Mouse (Mus musculus): ENCODE measurements at regions not wholly inside any gene's neighbourhood (a gene's known extent, or its start where the extent isn't known, plus 50 kb on each side); places are given as distances from the start of the nearest gene placed in this dataset.

DNA sequence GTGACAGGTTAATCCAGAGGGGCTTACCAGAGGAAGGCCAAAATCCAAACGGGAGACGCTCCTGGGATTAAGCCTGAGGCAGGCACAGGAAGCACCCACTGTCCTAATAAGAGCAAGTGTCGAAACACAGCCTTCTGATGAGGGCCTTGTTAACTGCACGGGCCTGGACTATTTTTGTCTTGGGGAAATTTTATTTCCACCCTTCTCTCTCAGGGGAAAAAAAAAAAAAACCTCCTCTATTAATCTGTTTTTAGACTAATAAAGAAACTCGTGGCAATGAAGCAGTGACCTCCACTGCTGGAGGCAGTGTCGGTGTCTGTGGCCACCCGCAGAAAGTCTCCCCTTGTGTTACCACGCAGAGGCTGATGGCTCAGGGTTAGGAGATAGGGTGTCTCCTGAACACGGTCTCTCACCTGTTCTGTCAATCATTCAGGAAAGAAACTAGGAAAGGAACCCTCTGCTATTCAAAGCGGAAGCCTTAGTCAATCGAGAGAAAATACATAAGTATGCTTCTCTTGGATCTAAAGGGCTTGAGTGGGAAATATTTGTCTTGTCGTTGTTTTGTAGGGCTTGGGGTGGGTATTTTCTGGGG lies 330.6 kb downstream of the Bcor start:
- in situ Hi-C loops (cut with MboI, MseI), result loop anchor here (5.0 kb wide), 1 partner anchor 72 kb away; no protein-coding TSS in a partner anchor

DNA sequence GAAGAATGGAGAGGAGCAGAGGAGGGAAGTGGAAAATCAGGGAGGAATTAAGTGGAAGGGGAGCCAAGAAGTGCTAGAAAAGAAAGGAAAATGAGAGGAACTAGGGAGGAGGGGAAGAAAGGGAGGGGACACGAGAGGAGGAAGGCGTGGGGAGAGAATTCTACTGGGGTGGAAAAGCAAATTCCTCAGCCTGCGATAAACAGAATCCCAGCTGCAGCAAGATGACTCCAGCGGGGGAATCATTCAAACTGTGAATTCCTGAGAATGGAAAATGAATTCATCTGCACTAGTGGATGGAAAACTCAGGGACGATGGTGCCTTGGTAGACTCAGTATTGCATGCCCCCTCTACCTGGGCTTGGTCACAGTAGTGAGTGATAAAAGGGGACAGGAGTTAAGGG lies 322.6 kb downstream of the Bcor start:
- in situ Hi-C loops (cut with MboI, MseI), result no loop called here

DNA sequence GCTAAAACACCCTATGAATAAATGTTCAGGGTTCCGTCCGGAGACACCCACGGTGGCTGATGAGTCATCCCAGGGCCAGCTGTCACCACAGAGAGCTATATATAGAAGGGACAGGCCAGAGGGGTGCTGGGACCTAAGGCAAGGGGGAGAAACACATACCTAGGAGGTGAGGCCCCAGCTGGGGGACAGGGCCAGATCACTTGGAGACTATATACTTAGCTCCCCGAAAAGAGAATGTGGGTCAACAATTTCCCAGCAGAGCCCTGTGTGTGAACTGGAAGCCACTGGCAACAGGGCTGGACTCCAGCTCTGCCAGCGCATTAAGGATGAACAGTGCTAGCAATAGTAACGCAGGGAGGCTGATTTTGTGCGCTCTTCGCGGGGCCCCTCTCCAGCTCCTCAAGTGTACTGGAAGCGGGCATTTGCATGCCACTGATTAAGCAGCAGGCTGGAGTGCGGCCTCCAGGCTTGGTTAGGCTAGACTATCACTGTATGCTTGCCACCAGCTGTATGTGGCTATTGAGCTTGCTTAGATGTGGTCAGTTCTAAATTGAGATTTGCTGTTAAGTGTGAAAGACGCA lies 320.4 kb downstream of the Bcor start:
- in situ Hi-C loops (cut with MboI, MseI), result no loop called here

DNA sequence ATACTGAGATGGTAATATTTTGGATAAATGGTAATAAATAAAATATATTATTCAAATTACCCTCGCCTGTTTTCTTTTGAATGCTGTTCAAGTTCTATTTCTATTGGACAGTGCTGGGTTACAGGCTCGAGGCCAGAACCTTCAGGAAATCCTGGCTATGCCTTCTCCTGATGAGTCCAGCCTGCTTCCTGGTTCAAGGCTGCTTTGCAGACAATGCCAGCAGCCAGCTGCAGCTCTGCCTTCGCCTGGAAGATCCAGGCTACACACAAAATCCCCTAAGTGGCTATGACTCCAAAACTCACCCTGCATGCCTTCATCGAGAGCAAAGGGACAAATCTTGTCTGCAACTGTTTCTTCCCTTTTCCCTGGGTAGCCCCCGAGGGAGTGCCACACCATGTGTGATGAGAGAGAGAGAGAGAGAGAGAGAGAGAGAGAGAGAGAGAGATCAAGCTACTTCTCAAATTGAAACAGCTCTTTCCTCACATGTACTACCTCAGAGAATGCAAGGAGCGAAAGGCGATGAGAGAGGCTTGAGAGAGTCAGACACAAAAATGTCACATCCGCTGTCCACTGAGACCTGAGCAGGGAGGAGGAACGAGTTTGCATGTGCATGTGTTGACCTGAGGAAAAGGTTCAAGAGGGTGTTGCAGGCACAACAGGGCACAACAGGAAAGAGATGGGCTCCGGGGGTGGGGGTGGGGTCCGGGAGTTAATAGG lies 319.7 kb downstream of the Bcor start:
- in situ Hi-C loops (cut with MboI, MseI), result no loop called here

DNA sequence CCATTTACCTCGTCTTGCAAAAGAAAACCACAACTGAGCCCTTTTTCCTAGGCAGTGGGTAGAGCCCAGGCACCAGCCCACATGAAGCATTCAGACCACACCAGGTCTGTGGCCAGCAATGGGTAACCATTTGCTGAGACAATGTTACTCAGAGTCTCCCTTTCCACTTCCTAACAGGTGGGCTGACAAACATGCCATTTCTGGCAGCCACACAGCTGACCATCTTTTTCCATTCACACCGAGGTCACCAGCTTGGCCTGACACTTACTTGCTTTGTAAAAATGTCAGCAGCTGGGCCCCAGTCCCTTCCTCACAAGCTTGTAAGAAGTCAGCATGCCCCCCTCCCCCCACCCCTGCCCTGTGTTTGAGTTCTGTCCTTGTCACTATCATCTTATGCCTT lies 314.6 kb downstream of the Bcor start:
- in situ Hi-C loops (cut with MboI, MseI), result no loop called here

DNA sequence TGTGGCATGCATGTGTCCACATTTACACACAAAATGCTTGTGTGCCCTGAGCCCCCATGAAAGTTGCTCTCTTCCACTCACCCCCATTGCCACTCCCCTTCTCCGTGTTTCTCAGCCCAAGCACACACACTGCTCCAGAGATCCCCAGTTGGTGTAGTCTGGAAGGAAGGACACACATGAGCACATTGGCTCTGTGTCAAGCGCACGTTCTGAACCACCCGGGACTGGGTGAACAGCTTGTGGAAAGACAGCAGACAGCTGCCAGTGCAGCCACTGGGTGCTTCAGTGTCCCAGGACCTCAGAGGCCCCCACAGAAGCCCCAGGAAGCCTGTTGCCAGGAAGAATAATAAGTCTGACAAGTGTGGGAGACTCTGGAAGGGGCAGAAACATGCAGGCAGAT lies 304.2 kb downstream of the Bcor start:
- in situ Hi-C loops (cut with MboI, MseI), result no loop called here

DNA sequence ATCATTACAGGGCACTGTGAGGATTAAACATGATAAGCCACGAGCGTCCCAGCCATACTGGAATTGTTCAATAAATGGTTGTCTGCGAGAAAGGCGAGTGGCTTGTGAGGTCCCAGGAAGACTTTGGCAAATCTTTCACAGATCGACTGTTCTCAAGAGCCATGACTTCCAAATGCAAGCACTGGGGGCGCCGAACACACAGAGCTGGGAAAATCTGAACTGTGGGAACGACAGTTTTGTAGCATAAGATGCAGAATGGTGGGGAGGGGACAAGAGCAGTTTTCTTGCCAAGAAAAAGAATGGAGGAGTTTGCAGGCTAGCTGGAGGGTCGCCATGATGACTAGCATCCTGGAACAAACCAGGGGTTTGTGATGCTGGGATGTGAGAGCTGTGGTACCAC lies 300.8 kb downstream of the Bcor start:
- in situ Hi-C loops (cut with MboI, MseI), result no loop called here

DNA sequence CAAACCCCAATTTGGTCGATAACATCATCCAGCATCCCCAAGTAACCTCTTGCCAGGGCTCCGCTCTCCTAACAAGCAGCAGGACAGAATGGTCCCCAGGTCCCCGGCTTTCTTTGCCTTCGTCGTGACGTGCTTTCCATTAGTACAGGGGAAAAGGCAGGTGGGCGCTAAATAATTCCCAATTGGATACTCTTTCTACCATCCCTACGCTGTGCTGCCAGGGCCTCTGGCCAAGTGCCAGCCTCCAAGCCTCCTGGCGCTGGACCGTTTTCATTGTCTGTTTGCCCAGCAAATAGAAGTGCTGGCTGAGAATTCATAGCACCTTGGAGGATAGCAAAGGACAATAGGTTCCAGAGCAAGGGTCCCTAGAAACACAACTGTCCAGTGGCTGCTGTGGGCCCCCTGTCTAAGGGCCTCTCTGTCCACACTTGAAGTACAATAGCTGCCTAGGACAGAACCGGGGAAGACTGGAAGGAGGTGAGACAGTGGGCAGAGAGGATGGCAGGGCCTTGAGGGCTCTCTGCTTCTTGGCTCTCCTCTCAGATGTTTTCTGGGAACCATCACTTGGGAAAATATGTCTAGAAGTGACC lies 298.9 kb downstream of the Bcor start:
- in situ Hi-C loops (cut with MboI, MseI), result no loop called here

DNA sequence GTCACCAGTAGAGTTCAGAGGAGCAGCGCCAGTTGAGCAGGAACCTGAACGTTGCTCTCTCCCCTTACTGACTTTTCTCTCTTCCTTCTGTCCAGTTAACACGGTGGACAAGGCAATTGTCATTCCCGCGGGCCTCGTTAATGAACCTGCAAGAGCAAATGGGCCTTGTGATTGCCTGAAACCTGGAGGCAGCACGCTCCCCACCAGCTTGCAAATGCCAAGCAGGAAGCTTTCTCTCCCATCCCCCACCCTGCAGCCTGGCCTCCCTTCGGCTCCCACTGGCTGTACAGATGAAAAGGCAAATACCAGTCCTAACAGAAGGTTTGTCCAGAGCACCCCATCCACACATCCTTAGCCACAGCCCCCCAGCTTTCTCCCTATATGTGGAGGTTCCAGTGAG lies 298.3 kb downstream of the Bcor start:
- in situ Hi-C loops (cut with MboI, MseI), result no loop called here

DNA sequence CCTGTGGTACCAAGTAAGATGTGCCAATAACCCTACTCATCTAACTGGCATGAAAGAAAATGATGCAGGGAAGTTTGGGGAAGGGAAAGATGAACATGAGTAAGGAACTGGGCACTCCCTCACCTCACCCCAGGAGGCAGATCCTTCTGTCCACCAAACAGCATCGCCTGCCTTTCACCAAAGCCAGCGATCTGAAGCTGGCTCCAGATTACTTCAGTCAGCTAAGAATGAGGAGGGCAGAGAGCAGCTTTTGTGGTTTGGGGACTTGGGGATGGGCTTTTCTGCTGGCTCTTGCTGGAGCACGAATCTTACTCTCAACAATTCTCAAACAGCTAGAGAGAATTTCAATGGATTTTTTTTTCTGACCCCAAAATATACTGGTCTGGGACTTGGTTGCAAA lies 297.0 kb downstream of the Bcor start:
- in situ Hi-C loops (cut with MboI, MseI), result no loop called here

DNA sequence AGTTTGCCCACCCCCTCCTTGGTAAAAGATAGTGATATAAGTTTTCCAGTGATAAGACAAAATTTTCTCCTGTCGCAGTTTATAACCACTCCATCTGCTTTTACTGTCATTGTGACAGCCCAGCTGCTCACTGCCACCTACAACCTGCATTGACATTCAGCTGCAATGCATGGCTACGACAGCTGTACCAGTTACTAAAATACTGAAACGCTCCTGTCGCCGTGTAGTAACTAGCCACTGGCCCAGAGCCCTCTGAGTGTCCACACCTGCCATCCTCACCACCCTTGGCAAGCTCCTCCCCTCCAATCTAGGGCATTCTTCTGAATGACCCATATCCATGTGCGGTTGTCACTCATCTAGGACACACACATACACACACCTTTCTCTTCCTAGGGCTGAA lies 286.2 kb downstream of the Bcor start:
- in situ Hi-C loops (cut with MboI, MseI), result no loop called here

DNA sequence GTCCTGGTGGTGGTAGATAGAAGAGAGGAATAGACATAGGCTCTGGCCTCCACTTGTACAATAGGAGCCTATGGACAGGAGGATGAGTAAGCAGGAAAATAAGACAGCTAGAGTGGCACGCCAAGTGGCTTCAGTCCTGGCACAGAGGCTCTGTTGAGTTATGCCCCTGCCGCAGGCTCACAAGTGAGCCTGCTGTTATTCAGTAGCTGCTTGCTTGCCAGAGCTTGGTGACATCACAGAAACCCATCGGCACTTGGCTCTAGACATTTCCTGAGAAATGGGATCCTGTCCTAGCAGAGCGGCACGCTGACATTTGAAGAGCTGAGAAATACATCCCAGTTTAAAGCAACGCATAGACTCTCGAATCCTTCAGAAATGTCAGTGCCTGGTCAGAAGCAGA lies 283.5 kb downstream of the Bcor start:
- in situ Hi-C loops (cut with MboI, MseI), result no loop called here

DNA sequence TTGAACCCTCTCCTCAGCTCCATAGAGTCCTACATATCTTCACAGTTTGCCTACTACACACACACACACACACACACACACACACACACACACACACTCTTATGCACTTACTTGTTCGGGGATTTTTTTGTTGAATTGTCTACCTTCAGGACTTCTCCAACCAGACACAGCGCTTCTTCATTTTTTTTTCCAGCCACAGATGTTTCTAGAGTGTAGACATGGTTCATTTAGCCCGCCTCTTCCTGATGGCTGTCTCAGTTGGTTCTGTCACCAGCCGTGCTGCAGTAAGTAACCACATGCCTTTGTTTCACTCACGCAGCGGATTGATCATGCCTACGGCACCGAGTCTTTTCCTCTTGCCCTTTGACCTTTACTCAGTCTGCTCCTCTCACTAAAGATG lies 282.1 kb downstream of the Bcor start:
- in situ Hi-C loops (cut with MboI, MseI), result no loop called here

DNA sequence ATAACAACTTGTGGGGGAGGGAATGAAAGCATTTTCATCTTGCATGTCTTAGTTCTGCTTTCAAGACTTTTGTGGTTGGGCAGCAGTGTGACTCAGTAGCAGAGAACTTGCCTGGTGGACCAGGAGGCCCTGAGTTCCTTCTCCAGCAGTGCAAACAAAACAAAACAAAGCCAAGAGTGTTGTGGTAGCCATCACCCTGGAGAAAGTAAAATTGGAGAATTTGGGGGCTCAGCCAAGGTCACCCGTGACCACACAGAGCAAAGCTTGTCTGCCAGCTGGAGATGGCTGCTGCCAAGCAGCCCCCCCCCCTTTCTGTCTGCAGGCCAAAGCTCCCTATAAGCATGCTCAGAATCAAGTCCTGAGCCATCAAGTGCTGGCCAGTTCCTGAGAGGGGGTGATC lies 279.2 kb downstream of the Bcor start:
- in situ Hi-C loops (cut with MboI, MseI), result no loop called here

DNA sequence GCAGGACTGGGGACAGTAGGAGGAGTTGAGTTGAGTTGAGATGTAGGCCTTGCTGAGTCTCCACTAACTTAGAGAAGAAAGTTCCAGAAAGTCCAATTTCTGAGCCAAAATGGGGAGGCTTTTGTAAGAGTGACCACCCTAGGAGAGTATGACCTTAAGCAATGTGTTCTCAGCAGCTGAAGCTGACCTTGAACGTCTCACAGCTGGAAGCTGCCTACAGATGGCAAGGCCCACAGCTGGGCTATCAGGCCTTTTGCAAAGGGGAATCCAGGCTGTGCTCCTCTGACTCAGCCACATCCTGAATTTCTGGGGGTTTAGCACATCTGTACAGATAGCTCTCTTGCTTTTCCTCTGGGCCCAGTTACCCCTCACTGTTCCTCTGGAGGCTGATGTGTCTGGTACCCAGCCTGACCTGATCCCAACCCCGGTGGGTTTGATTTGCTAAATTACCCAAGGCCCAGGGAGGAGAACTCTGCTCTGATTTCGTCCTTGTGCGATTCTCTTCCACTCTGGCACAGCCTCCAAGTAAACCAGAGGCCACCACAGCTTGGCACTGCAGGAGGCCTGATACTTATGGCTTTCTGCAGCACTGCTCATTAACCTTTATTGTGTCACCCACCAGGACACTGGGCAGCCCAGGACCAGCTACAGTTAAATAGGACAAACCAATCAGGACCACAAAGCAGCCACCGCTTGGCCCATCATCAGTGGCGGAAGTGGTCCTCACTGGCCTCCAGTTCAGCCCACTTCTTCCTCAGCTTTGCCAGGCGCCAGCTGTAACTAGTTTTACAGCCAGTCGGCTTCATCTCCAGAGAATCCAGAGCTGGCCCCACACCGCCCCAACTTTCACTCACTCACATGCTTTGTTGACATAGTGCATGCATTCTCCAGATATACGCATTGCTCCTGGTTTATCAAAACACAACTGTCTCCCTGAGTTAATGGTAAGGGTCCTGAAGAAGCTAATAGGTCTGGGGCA lies 276.1 kb downstream of the Bcor start:
- in situ Hi-C loops (cut with MboI, MseI), result no loop called here

DNA sequence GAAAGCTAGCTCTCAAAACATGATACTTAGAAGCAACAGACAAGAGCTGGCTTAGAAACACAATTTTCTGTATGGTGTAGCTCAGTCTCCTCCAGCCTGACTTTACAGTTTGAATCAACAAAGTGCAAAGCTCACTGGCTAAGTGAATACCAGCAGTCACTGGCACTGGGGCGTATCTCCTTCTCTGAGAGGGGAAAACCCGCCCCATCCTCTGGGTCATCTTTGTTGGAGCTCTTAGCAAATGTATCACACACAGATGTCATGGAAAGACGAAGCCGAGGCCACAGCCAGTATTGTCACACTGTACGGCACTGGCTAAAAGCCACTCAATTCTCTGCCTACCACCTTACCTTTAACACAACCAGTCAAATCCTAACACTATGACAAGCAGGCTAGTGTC lies 267.8 kb downstream of the Bcor start:
- in situ Hi-C loops (cut with MboI, MseI), result no loop called here

DNA sequence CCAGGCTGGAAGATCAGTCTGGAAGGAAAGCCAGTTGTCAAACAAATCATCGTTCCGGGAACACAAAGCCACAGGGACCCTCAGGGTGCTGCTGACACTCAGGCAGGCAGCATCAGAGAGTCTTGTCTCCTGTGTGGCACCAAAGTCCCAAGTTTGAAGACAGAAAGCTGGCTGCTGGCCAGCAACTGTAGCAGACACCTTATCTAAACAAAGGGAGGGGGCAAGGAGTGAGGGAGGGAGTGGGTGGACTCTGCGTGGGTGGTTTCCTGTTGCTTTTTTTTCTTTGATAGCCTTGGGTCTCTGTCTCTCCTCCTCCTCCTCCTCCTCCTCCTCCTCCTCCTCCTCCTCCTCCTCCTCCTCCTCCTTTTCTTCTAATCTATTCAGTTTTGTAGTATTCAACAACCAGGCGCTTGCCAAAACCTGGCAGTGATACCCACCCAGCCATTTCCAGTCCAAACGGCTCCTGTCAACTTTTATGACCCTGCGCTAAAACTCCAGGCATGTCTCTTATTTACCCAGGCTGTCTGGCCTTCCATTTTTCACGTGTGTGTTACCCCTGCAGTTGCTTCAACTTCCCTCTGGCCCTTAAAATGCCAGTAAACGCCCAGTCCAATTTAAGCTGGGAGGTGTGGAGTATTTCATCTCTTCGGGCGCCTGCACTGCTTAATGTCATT lies 266.4 kb downstream of the Bcor start:
- in situ Hi-C loops (cut with MboI, MseI), result no loop called here

DNA sequence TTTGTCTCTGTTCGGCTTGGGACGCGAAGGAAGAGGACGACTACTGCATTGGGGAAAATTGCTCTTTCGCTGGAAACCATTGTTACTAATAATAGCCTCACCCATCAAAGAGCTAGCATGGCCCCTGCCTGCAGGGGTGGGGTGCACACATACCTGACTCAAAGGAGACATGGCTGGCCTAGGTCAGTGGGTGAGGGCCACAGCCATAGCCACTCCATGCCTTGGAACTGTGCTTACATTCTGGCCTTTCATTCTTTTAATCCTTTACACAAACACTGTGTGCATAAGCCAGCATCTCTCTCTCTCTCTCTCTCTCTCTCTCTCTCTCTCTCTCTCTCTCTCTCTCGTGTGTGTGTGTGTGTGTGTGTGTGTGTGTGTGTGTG lies 265.9 kb downstream of the Bcor start:
- in situ Hi-C loops (cut with MboI, MseI), result no loop called here

DNA sequence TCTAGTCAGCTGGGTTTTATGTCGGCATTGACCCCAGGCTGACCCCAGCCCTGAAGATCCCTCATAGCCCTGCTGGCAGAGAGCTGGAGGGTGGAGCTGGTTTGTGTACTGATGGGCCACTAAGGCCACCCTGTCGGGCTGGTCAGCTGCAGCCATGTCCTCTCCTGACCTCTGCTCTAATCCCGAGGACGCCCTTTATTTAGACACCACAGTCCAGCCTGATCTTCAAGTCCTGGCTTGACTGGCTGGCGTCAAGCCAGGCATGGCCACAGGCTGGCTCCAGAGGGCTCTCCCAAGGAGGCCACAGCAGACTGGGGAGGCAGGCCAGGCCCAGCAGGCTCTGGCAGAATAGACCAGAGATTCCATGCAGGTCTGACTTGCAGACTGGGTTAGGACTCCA lies 264.8 kb downstream of the Bcor start:
- in situ Hi-C loops (cut with MboI, MseI), result no loop called here

DNA sequence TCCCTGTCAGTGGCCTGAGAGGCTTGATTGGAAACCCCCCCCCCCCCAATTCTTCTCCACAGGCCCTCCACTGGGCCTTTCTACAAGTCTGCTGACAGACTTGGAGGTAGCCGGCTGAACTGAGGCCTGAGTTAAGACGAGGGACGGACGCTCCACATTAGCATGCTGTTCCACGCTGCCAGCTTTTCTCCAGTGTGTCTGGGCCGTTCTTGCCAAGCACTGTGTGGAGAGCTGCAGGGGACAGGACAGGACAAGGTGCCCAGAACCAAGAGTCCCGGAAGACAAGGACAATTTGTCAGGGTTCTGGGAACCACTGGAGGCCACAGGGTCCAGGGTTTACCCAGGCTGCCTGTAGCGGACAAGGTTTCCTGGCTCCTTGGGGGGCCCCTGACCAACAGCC lies 261.9 kb downstream of the Bcor start:
- in situ Hi-C loops (cut with MboI, MseI), result no loop called here

DNA sequence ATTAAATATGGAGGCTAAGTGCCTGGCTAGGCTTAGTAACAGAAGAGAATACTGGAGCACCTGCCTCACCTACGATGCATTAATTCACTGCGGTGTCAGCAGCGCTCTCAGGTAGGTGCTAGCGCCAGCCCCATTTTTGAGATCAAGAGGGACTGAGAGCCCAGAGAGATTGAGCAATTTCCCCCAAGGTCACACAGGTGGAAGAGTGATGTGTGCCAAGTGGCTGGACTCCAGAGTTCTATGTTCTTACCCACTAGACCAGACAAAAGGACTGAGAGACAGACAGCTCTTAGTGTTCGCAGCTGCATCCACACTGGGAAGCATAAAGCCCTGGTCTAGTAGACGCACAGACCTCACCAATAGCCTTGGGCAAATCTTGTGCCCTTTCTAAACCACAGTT lies 261.1 kb downstream of the Bcor start:
- in situ Hi-C loops (cut with MboI, MseI), result no loop called here
